Mouse (Mus musculus): Measurements from ENCODE around the gene Gpc6. TPM values are rescaled to one million over a fixed set of nuclear protein-coding genes. Genes with fewer than 3 reads are reported as not detected.

The Gpc6 gene
- total and polyA plus RNA-seq, 3 experiments: 5.1 to 12.2 (median 9.5) TPM

- DNase-seq: no peak
Measured at GRCm38 (mm10) chr14:117239694-117240427, 314.7 kb downstream of the Gpc6 start.

GRCm38 (mm10) chr14:117245631-117246030 is 320.5 kb downstream of the Gpc6 start:
- no peak for DNase-seq

GRCm38 (mm10) chr14:117256192-117256591 is 331.1 kb downstream of the Gpc6 start:
- DNase-seq: no peak

- no peak for DNase-seq
Measured at GRCm38 (mm10) chr14:117265653-117266052, 340.5 kb downstream of the Gpc6 start.

- DNase-seq: no peak
Measured at GRCm38 (mm10) chr14:117267823-117268601, 342.9 kb downstream of the Gpc6 start.

GRCm38 (mm10) chr14:117283631-117284030 is 358.5 kb downstream of the Gpc6 start:
- DNase-seq: no peak

- DNase-seq: no peak
Measured at GRCm38 (mm10) chr14:117293746-117294145, 368.6 kb downstream of the Gpc6 start.

- no peak for DNase-seq
Measured at GRCm38 (mm10) chr14:117296207-117296838, 371.2 kb downstream of the Gpc6 start.

GRCm38 (mm10) chr14:117301019-117301418 is 375.9 kb downstream of the Gpc6 start:
- DNase-seq: no peak

- DNase-seq: no peak
Measured at GRCm38 (mm10) chr14:117303901-117304722, 379.0 kb downstream of the Gpc6 start.

GRCm38 (mm10) chr14:117304723-117305010 is 379.6 kb downstream of the Gpc6 start:
- DNase-seq: no peak

- no peak for DNase-seq
Measured at GRCm38 (mm10) chr14:117309997-117310520, 384.9 kb downstream of the Gpc6 start.

GRCm38 (mm10) chr14:117324214-117324613 is 399.1 kb downstream of the Gpc6 start:
- DNase-seq: no peak

GRCm38 (mm10) chr14:117332256-117332655 is 407.1 kb downstream of the Gpc6 start:
- no peak for DNase-seq

GRCm38 (mm10) chr14:117337271-117337670 is 412.2 kb downstream of the Gpc6 start:
- no peak for DNase-seq

- DNase-seq: no peak
Measured at GRCm38 (mm10) chr14:117340549-117340948, 415.4 kb downstream of the Gpc6 start.

GRCm38 (mm10) chr14:117344505-117344904 is 419.4 kb downstream of the Gpc6 start:
- DNase-seq: no peak

GRCm38 (mm10) chr14:117346372-117346885 is 421.3 kb downstream of the Gpc6 start:
- no peak for DNase-seq

- DNase-seq: no peak
Measured at GRCm38 (mm10) chr14:117351296-117351695, 426.2 kb downstream of the Gpc6 start.

- no peak for DNase-seq
Measured at GRCm38 (mm10) chr14:117361155-117361964, 436.2 kb downstream of the Gpc6 start.

GRCm38 (mm10) chr14:117361965-117362309 is 436.8 kb downstream of the Gpc6 start:
- no peak for DNase-seq

Data from adrenal gland, adult 2 months (tissue).